Mouse (Mus musculus): ENCODE data around the gene Tinf2.

- TF ChIP-seq CTCF (IDR thresholded peaks at IDR 0.05; ENCODE audit: insufficient read depth, low read depth, low read length) (no peak), POLR2A (IDR thresholded peaks at IDR 0.05; ENCODE audit: insufficient read depth, low read depth, low read length) (no peak)
Measured at GRCm38 (mm10) chr14:55672741-55673060, 8.9 kb downstream of the Tinf2 start.

Data from olfactory bulb, adult 2 months (tissue).